Mouse (Mus musculus) layer of hippocampus, adult 11-12 months (tissue): ENCODE results near the gene Ankef1.

Experiments used
- DNase-seq: peaks from one replicate; pipeline ENCODE4 v3.0.0; 2022; ENCODE audit warnings: low spot score

Ankef1 gene

GRCm38 (mm10) chr2:136501651-136502050, at the start of gene Ankef1:
TSS of gene Ankef1 (plus strand) at chr2:136501910.
- no peak for DNase-seq

- DNase-seq: no peak
Observed at GRCm38 (mm10) chr2:136456468-136456867, 45.2 kb upstream of the Ankef1 start.

- DNase-seq: no peak
Observed at GRCm38 (mm10) chr2:136456875-136457274, 44.8 kb upstream of the Ankef1 start.

GRCm38 (mm10) chr2:136477656-136478055, 24.1 kb upstream of the Ankef1 start:
- no peak for DNase-seq

GRCm38 (mm10) chr2:136482269-136482668, 19.4 kb upstream of the Ankef1 start:
- DNase-seq: no peak

- no peak for DNase-seq
Observed at GRCm38 (mm10) chr2:136483058-136483457, 18.7 kb upstream of the Ankef1 start.

- no peak for DNase-seq
Observed at GRCm38 (mm10) chr2:136484955-136485354, 16.8 kb upstream of the Ankef1 start.

GRCm38 (mm10) chr2:136485401-136485800, 16.3 kb upstream of the Ankef1 start:
- no peak for DNase-seq

- DNase-seq: peak; percentile 73
Observed at GRCm38 (mm10) chr2:136485815-136486619, 15.7 kb upstream of the Ankef1 start.

- DNase-seq: no peak
Observed at GRCm38 (mm10) chr2:136486986-136487385, 14.7 kb upstream of the Ankef1 start.

- DNase-seq: no peak
Observed at GRCm38 (mm10) chr2:136511073-136511472, 9.4 kb downstream of the Ankef1 start.

GRCm38 (mm10) chr2:136511756-136512155, 10.0 kb downstream of the Ankef1 start:
- no peak for DNase-seq

GRCm38 (mm10) chr2:136512802-136513201, 11.1 kb downstream of the Ankef1 start:
- peak; percentile 28 for DNase-seq

- no peak for DNase-seq
Observed at GRCm38 (mm10) chr2:136513806-136514205, 12.1 kb downstream of the Ankef1 start.

GRCm38 (mm10) chr2:136515501-136515900, 13.8 kb downstream of the Ankef1 start:
- peak; percentile 12 for DNase-seq

GRCm38 (mm10) chr2:136528937-136529336, 27.2 kb downstream of the Ankef1 start:
- DNase-seq: no peak

GRCm38 (mm10) chr2:136532033-136532432, 30.3 kb downstream of the Ankef1 start:
- DNase-seq: peak; percentile 92

GRCm38 (mm10) chr2:136558020-136558419, 56.3 kb downstream of the Ankef1 start:
- no peak for DNase-seq

GRCm38 (mm10) chr2:136562336-136562735, 60.6 kb downstream of the Ankef1 start:
- DNase-seq: peak; percentile 8

GRCm38 (mm10) chr2:136570856-136571255, 69.1 kb downstream of the Ankef1 start:
- DNase-seq: no peak

- DNase-seq: no peak
Observed at GRCm38 (mm10) chr2:136582762-136583161, 81.1 kb downstream of the Ankef1 start.

- DNase-seq: no peak
Observed at GRCm38 (mm10) chr2:136588811-136589210, 87.1 kb downstream of the Ankef1 start.

- peak; percentile 72 for DNase-seq
Observed at GRCm38 (mm10) chr2:136596451-136596850, 94.7 kb downstream of the Ankef1 start.

GRCm38 (mm10) chr2:136598743-136599142, 97.0 kb downstream of the Ankef1 start:
- peak; percentile 27 for DNase-seq
